Mouse (Mus musculus) megakaryocyte-erythroid progenitor cell, adult 5-6 weeks (primary cell): ENCODE measurements at regions not wholly inside any gene's neighbourhood (a gene's known extent, or its start where the extent isn't known, plus 50 kb on each side); places are given as distances from the start of the nearest gene placed in this dataset.

ENCODE experiments used
- ATAC-seq: replicated peaks from 2 replicates; pipeline ENCODE4 v1.8.0; 2016; ENCODE audit warnings: mild to moderate bottlenecking, inconsistent platforms; ENCODE audit not compliant: severe bottlenecking, poor library complexity, low FRiP score, low TSS enrichment

- no peak for ATAC-seq
Observed at GRCm38 (mm10) chr9:47414350-47414988, 115.5 kb upstream of the Cadm1 start.

GRCm38 (mm10) chr9:47422151-47422599, 107.8 kb upstream of the Cadm1 start:
- ATAC-seq: no peak

GRCm38 (mm10) chr9:47422741-47423461, 107.1 kb upstream of the Cadm1 start:
- no peak for ATAC-seq

- ATAC-seq: no peak
Observed at GRCm38 (mm10) chr9:47423462-47423832, 106.5 kb upstream of the Cadm1 start.

- ATAC-seq: no peak
Observed at GRCm38 (mm10) chr9:47424191-47424590, 105.8 kb upstream of the Cadm1 start.

GRCm38 (mm10) chr9:47426712-47427111, 103.3 kb upstream of the Cadm1 start:
- no peak for ATAC-seq

GRCm38 (mm10) chr9:47428710-47429341, 101.1 kb upstream of the Cadm1 start:
- no peak for ATAC-seq

- no peak for ATAC-seq
Observed at GRCm38 (mm10) chr9:47429691-47430090, 100.3 kb upstream of the Cadm1 start.

- no peak for ATAC-seq
Observed at GRCm38 (mm10) chr9:47432715-47433114, 97.3 kb upstream of the Cadm1 start.

- no peak for ATAC-seq
Observed at GRCm38 (mm10) chr9:47433185-47433584, 96.8 kb upstream of the Cadm1 start.

- ATAC-seq: no peak
Observed at GRCm38 (mm10) chr9:47434091-47434490, 95.9 kb upstream of the Cadm1 start.

- no peak for ATAC-seq
Observed at GRCm38 (mm10) chr9:47438976-47439375, 91.0 kb upstream of the Cadm1 start.

GRCm38 (mm10) chr9:47439506-47439905, 90.5 kb upstream of the Cadm1 start:
- ATAC-seq: no peak

- no peak for ATAC-seq
Observed at GRCm38 (mm10) chr9:47440128-47440527, 89.8 kb upstream of the Cadm1 start.

- ATAC-seq: no peak
Observed at GRCm38 (mm10) chr9:47441155-47441554, 88.8 kb upstream of the Cadm1 start.

GRCm38 (mm10) chr9:47444168-47444567, 85.8 kb upstream of the Cadm1 start:
- ATAC-seq: no peak

GRCm38 (mm10) chr9:47444752-47445151, 85.2 kb upstream of the Cadm1 start:
- ATAC-seq: no peak

GRCm38 (mm10) chr9:47445332-47445731, 84.6 kb upstream of the Cadm1 start:
- no peak for ATAC-seq

- ATAC-seq: no peak
Observed at GRCm38 (mm10) chr9:47452752-47453151, 77.2 kb upstream of the Cadm1 start.

- no peak for ATAC-seq
Observed at GRCm38 (mm10) chr9:47458721-47459418, 71.1 kb upstream of the Cadm1 start.
